In the genomic region with DNA sequence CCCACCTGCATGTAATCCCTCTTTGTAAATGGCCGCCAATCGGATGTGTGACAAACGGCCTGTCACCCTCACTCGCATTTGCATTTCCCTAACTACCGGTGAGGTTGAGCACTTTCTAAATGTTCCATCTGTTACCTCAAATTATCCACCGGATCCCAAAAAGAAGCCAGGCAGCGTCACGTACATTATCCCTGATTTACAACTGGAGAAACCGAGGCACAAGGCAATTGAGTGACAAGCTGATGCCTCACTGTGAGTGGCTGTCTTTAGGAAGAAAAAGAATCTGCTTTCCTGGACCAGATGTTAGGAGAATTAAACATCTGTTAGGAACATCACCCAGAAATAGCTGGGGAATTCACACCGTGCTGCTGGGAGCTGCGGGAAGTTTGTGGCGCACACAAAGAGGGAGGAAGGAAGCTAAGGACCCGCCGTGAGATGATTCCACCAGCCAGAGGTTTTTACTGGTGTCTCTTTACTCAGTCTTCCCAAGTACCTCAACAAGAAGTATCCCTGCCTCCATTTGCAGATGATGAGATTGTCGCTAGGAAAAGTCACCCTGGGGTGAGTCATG, we compare ENCODE assay signal across 23 mouse cellular contexts. TPM values are rescaled to one million over a fixed set of nuclear protein-coding genes. Genes with fewer than 3 reads are reported as not detected.
DNase-seq lines count a peak whose midpoint lies in the region; ATAC-seq and TF ChIP-seq lines count a peak whose summit lies in the region.
"Had no signal": no experiment of that assay in that cellular context is flagged by ENCODE, and none has a peak within 500 bp of the region (broad histone marks: within the 10 kb centered on the region; RNA-seq: fewer than 3 reads in every experiment).

No protein-coding gene starts in this region.

- no peak overlapping the region for H3K4me2 ChIP-seq in limb, embryonic 12.5 days
- no peak overlapping the region for H3K4me2 ChIP-seq in heart, postnatal 0 days (ENCODE audit: low read depth, low read length)
- H3K4me2 ChIP-seq: heart, embryonic 13.5 days; hindbrain, embryonic 12.5 days had no signal

- H3K9me3 ChIP-seq in heart, embryonic 10.5 days, result no peaks in the 10 kb centered on the region
- no peaks in the 10 kb centered on the region for H3K9me3 ChIP-seq in limb, embryonic 12.5 days
- no peaks in the 10 kb centered on the region for H3K9me3 ChIP-seq in limb, embryonic 10.5 days (replicated peaks)
- no peaks in the 10 kb centered on the region for H3K9me3 ChIP-seq in heart, postnatal 0 days (replicated peaks; ENCODE audit: control insufficient read depth, low read length)
- H3K9me3 ChIP-seq: embryonic facial prominence, embryonic 10.5 days; forebrain, embryonic 10.5 days; heart, embryonic 13.5 days; hindbrain, embryonic 12.5 days had no signal

- H3K9ac ChIP-seq in limb, embryonic 12.5 days (replicated peaks), result no peak overlapping the region
- H3K9ac ChIP-seq in heart, postnatal 0 days (replicated peaks; ENCODE audit: low read depth, low read length), result no peak overlapping the region
- H3K9ac ChIP-seq: heart, embryonic 13.5 days; hindbrain, embryonic 12.5 days had no signal

- no peak overlapping the region for H3K4me3 ChIP-seq in heart, embryonic 10.5 days
- no peak overlapping the region for H3K4me3 ChIP-seq in limb, embryonic 12.5 days (replicated peaks)
- H3K4me3 ChIP-seq in limb, embryonic 10.5 days, result no peak overlapping the region
- H3K4me3 ChIP-seq in heart, postnatal 0 days (ENCODE audit: low read depth, low read length), result no peak overlapping the region
- H3K4me3 ChIP-seq: embryonic facial prominence, embryonic 10.5 days; erythroblast, embryonic 14.5 days; forebrain, embryonic 10.5 days; heart, embryonic 13.5 days; hindbrain, embryonic 12.5 days had no signal

- no peak for TF ChIP-seq CTCF in heart, postnatal 0 days (IDR thresholded peaks at IDR 0.05; ENCODE audit: low read depth)

- ATAC-seq in limb, embryonic 12.5 days (ENCODE audit: insufficient number of reproducible peaks, insufficient read depth, low FRiP score, low TSS enrichment, low read depth), result no peak
- no peak for ATAC-seq in heart, postnatal 0 days (ENCODE audit: insufficient read depth, low read depth)
- ATAC-seq: forebrain, embryonic 14.5 days; hindbrain, embryonic 16.5 days; inflammation-experienced regulatory T-cells, adult 6 months; intestine, postnatal 0 days had no signal

- peak; percentile 97 for DNase-seq in heart, adult 11 months
- no peak for DNase-seq in heart, embryonic 10.5 days (ENCODE audit: low spot score)
- no peak for DNase-seq in limb, embryonic 10.5 days (ENCODE audit: low spot score)
- DNase-seq in heart, postnatal 0 days (ENCODE audit: low spot score), result no peak
- DNase-seq in mesoderm, embryonic 11.5 days (ENCODE audit: low read depth, low spot score), result peak; percentile 9
- no peak for DNase-seq in frontal cortex, postnatal 25 days (ENCODE audit: low spot score in 2 of 2)
- no peak for DNase-seq in thymus, postnatal 36 days
- DNase-seq: adrenal gland, adult 2 months; adrenal gland, postnatal 25 days; cerebellum, adult 2 months; cerebellum, postnatal 10 days; gastrocnemius, postnatal 14 days; kidney, adult 8-10 months had no signal

- H3K27ac ChIP-seq in heart, embryonic 10.5 days, result no peak overlapping the region
- 0 out of 2 replicates have a peak overlapping the region, but pooled peaks have one; percentile 23 for H3K27ac ChIP-seq in limb, embryonic 12.5 days
- H3K27ac ChIP-seq in limb, embryonic 10.5 days, result no peak overlapping the region
- H3K27ac ChIP-seq in heart, postnatal 0 days (ENCODE audit: low read depth), result 0 out of 2 replicates have a peak overlapping the region, but pooled peaks have one; percentile 6
- H3K27ac ChIP-seq: forebrain, embryonic 10.5 days; heart, embryonic 13.5 days; hindbrain, embryonic 12.5 days had no signal

- peaks cover 11% of the 10 kb centered on the region for H3K4me1 ChIP-seq in heart, embryonic 10.5 days
- peaks cover 5% of the 10 kb centered on the region; the same call in 1 of the 2 replicates for H3K4me1 ChIP-seq in limb, embryonic 12.5 days (replicated peaks)
- H3K4me1 ChIP-seq in limb, embryonic 10.5 days, result peaks cover 18% of the 10 kb centered on the region
- H3K4me1 ChIP-seq in heart, postnatal 0 days (ENCODE audit: control insufficient read depth, insufficient read depth), result no peaks in the 10 kb centered on the region

- no peak for TF ChIP-seq EP300 in heart, postnatal 0 days (IDR thresholded peaks at IDR 0.05; ENCODE audit: low read depth)

- 40% methylated on average over 15 of the region's 15 CpGs for WGBS in heart, embryonic 10.5 days
- WGBS in limb, embryonic 12.5 days, result 51% methylated on average over 15 of the region's 15 CpGs
- WGBS in limb, embryonic 10.5 days, result 54% methylated on average over 15 of the region's 15 CpGs
- WGBS in heart, postnatal 0 days, result 36% methylated on average over 15 of the region's 15 CpGs

- peaks cover 7% of the 10 kb centered on the region; the same call in 1 of the 2 replicates for H3K27me3 ChIP-seq in heart, embryonic 10.5 days (ENCODE audit: insufficient read depth, poor library complexity, severe bottlenecking)
- H3K27me3 ChIP-seq in limb, embryonic 12.5 days, result peaks cover 9% of the 10 kb centered on the region
- no peaks in the 10 kb centered on the region for H3K27me3 ChIP-seq in limb, embryonic 10.5 days (ENCODE audit: low read depth, poor library complexity, severe bottlenecking)
- H3K27me3 ChIP-seq in heart, postnatal 0 days (ENCODE audit: control insufficient read depth, insufficient read depth, low read length), result no peaks in the 10 kb centered on the region
- H3K27me3 ChIP-seq: hindbrain, embryonic 12.5 days had no signal

- no peaks in the 10 kb centered on the region for H3K36me3 ChIP-seq in heart, embryonic 10.5 days
- H3K36me3 ChIP-seq in limb, embryonic 12.5 days, result no peaks in the 10 kb centered on the region
- H3K36me3 ChIP-seq in limb, embryonic 10.5 days, result no peaks in the 10 kb centered on the region
- no peaks in the 10 kb centered on the region for H3K36me3 ChIP-seq in heart, postnatal 0 days (replicated peaks; ENCODE audit: control insufficient read depth, insufficient read depth, low read length)
- H3K36me3 ChIP-seq: embryonic facial prominence, embryonic 10.5 days; forebrain, embryonic 10.5 days; heart, embryonic 13.5 days; hindbrain, embryonic 12.5 days had no signal

RNA-seq across cellular contexts. Expression of gene Cdh23, which starts 36.8 kb away (rescaled TPM):
- polyA plus RNA-seq in heart, embryonic 10.5 days (2016; fragmentation: Nextera tagmentation; extraction: Ambion mirVana), result 0.11 and 0.53 TPM in 2 replicates
- 0.34 and 0.45 TPM in 2 replicates for polyA plus RNA-seq in limb, embryonic 12.5 days (2016; fragmentation: Nextera tagmentation; extraction: Ambion mirVana)
- polyA plus RNA-seq in limb, embryonic 10.5 days (2016; fragmentation: Nextera tagmentation; extraction: Ambion mirVana), result 0.26 and 0.36 TPM in 2 replicates
- 0.15 and 0.23 TPM in 2 replicates for total RNA-seq in heart, postnatal 0 days (2014; rRNA removed; ENCODE audit: low replicate concordance)
- 0.16 and 0.23 TPM in 2 replicates for polyA plus RNA-seq in heart, postnatal 0 days (2015; fragmentation: Nextera tagmentation; extraction: Ambion mirVana)

Comparison
In these comparisons a context has a peak if more than half of its experiments do, and no peak if none do; other contexts are left out.
1. DNase-seq: peak in heart, adult 11 months (single experiment) and mesoderm, embryonic 11.5 days (single experiment); none in heart, embryonic 10.5 days (single experiment), limb, embryonic 10.5 days (single experiment), heart, postnatal 0 days (single experiment), frontal cortex, postnatal 25 days (0 of 2) and thymus, postnatal 36 days (0 of 2).
2. H3K27ac ChIP-seq: peak in limb, embryonic 12.5 days (single experiment) and heart, postnatal 0 days (single experiment); none in heart, embryonic 10.5 days (single experiment) and limb, embryonic 10.5 days (single experiment).